Comparison of ENCODE assay signal across 8 mouse cellular contexts in the genomic region with DNA sequence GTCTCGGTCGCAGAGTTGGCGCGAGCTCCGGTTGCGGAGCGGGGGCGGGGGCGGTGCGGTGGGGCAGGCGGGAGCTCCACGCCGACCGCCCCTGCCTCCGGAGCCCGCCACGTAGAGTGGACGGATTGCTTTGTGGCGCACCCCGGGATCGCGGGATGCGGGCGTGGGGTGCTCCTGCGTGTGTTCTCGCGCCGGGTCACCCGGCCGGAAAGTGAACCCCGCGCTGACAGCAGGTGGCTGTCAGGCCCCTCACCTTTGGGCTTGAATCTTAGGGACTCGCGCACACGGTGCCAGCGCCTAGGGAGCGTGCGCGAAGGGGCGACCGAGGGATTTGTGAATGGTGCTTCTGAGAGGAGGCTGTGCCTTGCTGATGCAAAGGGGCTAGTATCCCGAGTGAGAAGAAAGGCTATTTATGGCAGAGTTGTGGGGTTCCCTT. TPM values are rescaled to one million over a fixed set of nuclear protein-coding genes. Genes with fewer than 3 reads are reported as not detected.
DNase-seq lines count a peak whose midpoint lies in the region; ATAC-seq and TF ChIP-seq lines count a peak whose summit lies in the region.

No protein-coding gene starts in this region.

- H3K36me3 ChIP-seq in E14TG2a.4 (ENCODE audit: insufficient read depth, low read length): no peaks in the 10 kb centered on the region
- H3K36me3 ChIP-seq in forebrain, embryonic 12.5 days (replicated peaks): no peaks in the 10 kb centered on the region
- H3K36me3 ChIP-seq in hindbrain, postnatal 0 days (ENCODE audit: insufficient read depth, low read length): no peaks in the 10 kb centered on the region
- H3K36me3 ChIP-seq in limb, embryonic 10.5 days: no peaks in the 10 kb centered on the region
- no peaks in the 10 kb centered on the region for H3K36me3 ChIP-seq in midbrain, embryonic 14.5 days (ENCODE audit: control insufficient read depth, insufficient read depth, low read length)

- H3K27ac ChIP-seq in forebrain, embryonic 12.5 days: peak overlapping the region; percentile 91
- H3K27ac ChIP-seq in hindbrain, postnatal 0 days: peak overlapping the region; percentile 90
- H3K27ac ChIP-seq in limb, embryonic 10.5 days: peak overlapping the region; percentile 91
- peak overlapping the region; percentile 95 for H3K27ac ChIP-seq in midbrain, embryonic 14.5 days (replicated peaks; ENCODE audit: low read depth, low read length)

- no peaks in the 10 kb centered on the region for H3K9me3 ChIP-seq in E14TG2a.4 (ENCODE audit: low read length)
- H3K9me3 ChIP-seq in forebrain, embryonic 12.5 days: no peaks in the 10 kb centered on the region
- H3K9me3 ChIP-seq in hindbrain, postnatal 0 days (ENCODE audit: low read length): no peaks in the 10 kb centered on the region
- no peaks in the 10 kb centered on the region for H3K9me3 ChIP-seq in limb, embryonic 10.5 days (replicated peaks)
- H3K9me3 ChIP-seq in midbrain, embryonic 14.5 days (ENCODE audit: control insufficient read depth, low read length): no peaks in the 10 kb centered on the region

- TF ChIP-seq CTCF in E14TG2a.4 (conservative IDR thresholded peaks at IDR 0.05; ENCODE audit: low read length): no peak
- TF ChIP-seq CTCF in hindbrain, postnatal 0 days (IDR thresholded peaks at IDR 0.05; ENCODE audit: low read depth): no peak

- ATAC-seq in forebrain, embryonic 12.5 days (ENCODE audit: low FRiP score): peak; percentile 61
- peak; percentile 46 for ATAC-seq in hindbrain, postnatal 0 days
- ATAC-seq in midbrain, embryonic 14.5 days (ENCODE audit: low FRiP score, low TSS enrichment): peak; percentile 42

- H3K27me3 ChIP-seq in E14TG2a.4 (ENCODE audit: insufficient read depth, low read length): peaks cover 33% of the 10 kb centered on the region
- peaks cover 4% of the 10 kb centered on the region; the same call in 1 of the 2 replicates for H3K27me3 ChIP-seq in forebrain, embryonic 12.5 days
- H3K27me3 ChIP-seq in hindbrain, postnatal 0 days (ENCODE audit: insufficient read depth, low read length): no peaks in the 10 kb centered on the region
- peaks cover 7% of the 10 kb centered on the region; the same call in 1 of the 2 replicates for H3K27me3 ChIP-seq in limb, embryonic 10.5 days (ENCODE audit: low read depth, poor library complexity, severe bottlenecking)
- H3K27me3 ChIP-seq in midbrain, embryonic 14.5 days (ENCODE audit: control insufficient read depth, insufficient read depth, low read length): no peaks in the 10 kb centered on the region

- WGBS in forebrain, embryonic 12.5 days: under 1% methylated on average over 26 of the region's 42 CpGs
- WGBS in hindbrain, postnatal 0 days: under 1% methylated on average over 40 of the region's 42 CpGs
- under 1% methylated on average over 40 of the region's 42 CpGs for WGBS in limb, embryonic 10.5 days
- WGBS in midbrain, embryonic 14.5 days: 0% methylated on average over 33 of the region's 42 CpGs

- DNase-seq in adrenal gland, postnatal 10 days: peak; percentile 24
- no peak for DNase-seq in adrenal gland, postnatal 4 days (ENCODE audit: low spot score in 2 of 2)
- peak; percentile 61 for DNase-seq in hindbrain, postnatal 0 days (ENCODE audit: low spot score)
- DNase-seq in limb, embryonic 10.5 days (ENCODE audit: low spot score): no peak
- peak; percentile 75 for DNase-seq in midbrain, embryonic 14.5 days
- peak; percentile 21 for DNase-seq in telencephalon, adult 2 months (ENCODE audit: low read depth, low spot score)

- peak overlapping the region; percentile 90 for H3K9ac ChIP-seq in forebrain, embryonic 12.5 days
- H3K9ac ChIP-seq in hindbrain, postnatal 0 days (replicated peaks; ENCODE audit: low read length): peak overlapping the region; percentile 55
- H3K9ac ChIP-seq in midbrain, embryonic 14.5 days (replicated peaks; ENCODE audit: low read length): peak overlapping the region; percentile 96

- H3K4me2 ChIP-seq in forebrain, embryonic 12.5 days: peak overlapping the region; percentile 82
- H3K4me2 ChIP-seq in hindbrain, postnatal 0 days (ENCODE audit: low read depth, low read length): peak overlapping the region; percentile 76
- H3K4me2 ChIP-seq in midbrain, embryonic 14.5 days (ENCODE audit: low read length): peak overlapping the region; percentile 69

- H3K4me1 ChIP-seq in E14TG2a.4 (replicated peaks; ENCODE audit: low read depth, low read length): peaks cover 6% of the 10 kb centered on the region
- H3K4me1 ChIP-seq in forebrain, embryonic 12.5 days: no peaks in the 10 kb centered on the region; the same call in 1 of the 2 replicates
- H3K4me1 ChIP-seq in hindbrain, postnatal 0 days (ENCODE audit: insufficient read depth, low read length): 0 out of 2 replicates have a peak, but pooled peaks cover 4% of the 10 kb centered on the region
- H3K4me1 ChIP-seq in limb, embryonic 10.5 days: peaks cover 30% of the 10 kb centered on the region
- H3K4me1 ChIP-seq in midbrain, embryonic 14.5 days (ENCODE audit: control insufficient read depth, insufficient read depth, low read length): 0 out of 2 replicates have a peak, but pooled peaks cover 12% of the 10 kb centered on the region

- H3K4me3 ChIP-seq in E14TG2a.4 (replicated peaks; ENCODE audit: low read length): peak overlapping the region; percentile 83
- peak overlapping the region; percentile 87 for H3K4me3 ChIP-seq in forebrain, embryonic 12.5 days (replicated peaks)
- H3K4me3 ChIP-seq in hindbrain, postnatal 0 days (ENCODE audit: low read length): peak overlapping the region; percentile 62
- peak overlapping the region; percentile 90 for H3K4me3 ChIP-seq in limb, embryonic 10.5 days
- H3K4me3 ChIP-seq in midbrain, embryonic 14.5 days (replicated peaks; ENCODE audit: low read depth, low read length): peak overlapping the region; percentile 87

RNA-seq across cellular contexts. Expression of a gene that starts 0.7 kb away (rescaled TPM):
- 1 to 10 TPM; 2.8 to 7.5 TPM for total RNA-seq in adrenal gland, postnatal 10 days (2021)
- 10 to 100 TPM in 1 of 2 experiments, 1 to 10 TPM in 1; 6.9 to 14.3 TPM for total RNA-seq in adrenal gland, postnatal 4 days (2021)
- 17.3 and 23.5 TPM in 2 replicates for polyA plus RNA-seq in forebrain, embryonic 12.5 days (2016; fragmentation: Nextera tagmentation; extraction: Ambion mirVana)
- 43.4 and 48.7 TPM in 2 replicates for total RNA-seq in hindbrain, postnatal 0 days (2014; rRNA removed)
- 12.1 and 14.9 TPM in 2 replicates for polyA plus RNA-seq in hindbrain, postnatal 0 days (2015; fragmentation: Nextera tagmentation; extraction: Ambion mirVana)
- polyA plus RNA-seq in limb, embryonic 10.5 days (2016; fragmentation: Nextera tagmentation; extraction: Ambion mirVana): 9.4 and 10.3 TPM in 2 replicates
- 18.7 and 23.5 TPM in 2 replicates for polyA plus RNA-seq in midbrain, embryonic 14.5 days (2014; fragmentation: Nextera tagmentation; extraction: Ambion mirVana)

Comparison
In these comparisons a context has a peak if more than half of its experiments do, and no peak if none do; other contexts are left out.
1. DNase-seq: peak in adrenal gland, postnatal 10 days (single experiment), hindbrain, postnatal 0 days (single experiment), midbrain, embryonic 14.5 days (single experiment) and telencephalon, adult 2 months (single experiment); none in adrenal gland, postnatal 4 days (0 of 2) and limb, embryonic 10.5 days (single experiment).
2. Peak in every context shown above with its lines, with median percentiles within 50 percentile points of each other: H3K4me3 ChIP-seq, ATAC-seq, H3K27ac ChIP-seq, H3K4me2 ChIP-seq and H3K9ac ChIP-seq.